Mouse (Mus musculus): ENCODE measurements around the gene Ddx20.

Ddx20 gene

DNA sequence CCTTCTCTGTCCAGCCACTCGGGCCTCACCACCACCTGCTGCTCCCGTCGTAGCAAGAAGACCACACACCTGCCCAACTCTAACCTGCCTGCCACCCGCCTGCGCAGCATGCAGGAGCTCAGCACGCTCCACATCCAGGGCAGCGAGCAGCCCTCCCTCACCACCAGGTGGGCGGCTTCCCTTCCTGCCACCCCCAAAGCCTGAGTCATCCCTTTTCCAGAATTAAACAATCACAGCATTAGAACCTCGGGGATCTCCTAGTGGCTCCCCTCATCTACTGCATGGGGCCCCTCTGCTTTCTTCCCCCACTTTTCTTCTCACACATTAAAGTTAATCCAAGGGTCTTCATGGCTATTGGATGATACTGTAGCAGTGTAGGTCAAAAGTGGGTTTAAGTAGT is 19.2 kb downstream of the Ddx20 start:
- Histone ChIP-seq H3K36me3 (ENCODE audit: insufficient read depth, low read length) (no peaks in the 10 kb centered on the region), H3K9me3 (ENCODE audit: low read length) (no peaks in the 10 kb centered on the region), H3K4me1 (replicated peaks; ENCODE audit: low read depth, low read length) (no peaks in the 10 kb centered on the region), H3K27me3 (ENCODE audit: insufficient read depth, low read length) (0 out of 2 replicates have a peak, but pooled peaks cover 4% of the 10 kb centered on the region), H3K4me3 (replicated peaks; ENCODE audit: low read length) (no peak overlapping the region)
- 0 out of 2 replicates have a peak, but pooled peaks have one; percentile 4 for TF ChIP-seq CTCF (conservative IDR thresholded peaks at IDR 0.05; ENCODE audit: low read length)
- TF ChIP-seq POU5F1 (IDR thresholded peaks at IDR 0.05; ENCODE audit: borderline replicate concordance, low read length): no peak

DNA sequence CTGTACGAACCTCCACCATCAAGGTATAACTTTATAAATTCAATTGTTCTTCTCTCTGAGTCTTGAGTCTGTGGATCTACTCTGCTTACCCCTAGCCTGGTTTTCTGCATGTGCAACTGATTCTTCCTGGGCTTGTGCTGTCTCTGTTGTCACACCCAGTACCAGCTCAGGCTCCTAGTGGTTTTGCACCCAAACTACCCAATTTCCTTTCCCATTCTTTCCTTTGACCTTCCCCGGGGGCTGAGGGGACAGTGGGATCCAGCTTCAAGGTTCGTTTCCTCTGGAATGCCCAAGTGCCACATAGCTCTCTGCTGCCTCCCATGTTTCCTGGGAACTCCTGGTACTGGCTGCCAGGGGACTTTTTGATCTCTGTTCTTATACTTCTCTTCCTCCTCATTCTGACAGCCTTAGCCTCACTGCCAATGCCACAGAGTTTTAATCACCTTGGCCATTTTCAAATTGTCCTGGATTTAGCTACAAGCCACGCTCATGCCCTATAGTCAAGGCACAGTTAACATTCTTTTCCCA is 20.3 kb downstream of the Ddx20 start:
- no peaks in the 10 kb centered on the region for H3K9me3 ChIP-seq (ENCODE audit: low read length)
- H3K4me1 ChIP-seq (replicated peaks; ENCODE audit: low read depth, low read length): no peaks in the 10 kb centered on the region
- TF ChIP-seq POU5F1 (IDR thresholded peaks at IDR 0.05; ENCODE audit: borderline replicate concordance, low read length) (no peak), NANOG (IDR thresholded peaks at IDR 0.05; ENCODE audit: borderline replicate concordance, low read length) (no peak)
- 0 out of 2 replicates have a peak, but pooled peaks cover 4% of the 10 kb centered on the region for H3K27me3 ChIP-seq (ENCODE audit: insufficient read depth, low read length)
- no peaks in the 10 kb centered on the region for H3K36me3 ChIP-seq (ENCODE audit: insufficient read depth, low read length)
- H3K4me3 ChIP-seq (replicated peaks; ENCODE audit: low read length): no peak overlapping the region

DNA sequence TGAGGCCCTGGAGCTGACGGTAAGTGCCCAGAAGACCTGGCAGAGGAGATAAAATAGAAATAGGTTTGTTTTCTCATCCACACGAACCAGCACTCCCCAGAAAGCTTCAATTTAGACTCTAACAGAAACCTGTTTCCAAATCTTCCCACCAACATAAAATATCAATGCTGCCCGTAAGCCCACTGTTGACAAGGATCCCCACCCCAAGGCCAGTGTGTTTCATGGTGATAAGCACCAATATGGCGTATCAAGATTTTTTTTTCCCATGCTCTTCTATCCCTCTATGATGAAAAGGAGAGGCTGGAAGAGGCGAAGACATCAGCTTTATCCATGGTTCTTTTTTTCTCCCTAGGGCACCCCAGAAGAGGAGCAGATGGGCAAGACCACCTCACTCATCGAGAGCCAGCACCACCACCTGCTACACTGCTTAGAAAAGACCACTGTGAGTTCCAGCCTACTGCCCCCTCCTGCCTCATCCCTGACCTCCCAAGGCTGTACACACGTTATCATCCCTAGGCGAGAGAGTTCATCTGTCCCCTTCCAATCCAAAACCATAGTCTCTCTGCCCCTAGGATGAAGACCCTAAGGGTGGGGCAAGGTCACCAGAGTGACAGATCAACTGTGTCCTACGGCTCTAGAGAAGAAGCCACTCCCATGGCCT is 22.1 kb downstream of the Ddx20 start:
- H3K4me1 ChIP-seq (replicated peaks; ENCODE audit: low read depth, low read length): no peaks in the 10 kb centered on the region
- TF ChIP-seq POU5F1 (IDR thresholded peaks at IDR 0.05; ENCODE audit: borderline replicate concordance, low read length) (no peak), NANOG (IDR thresholded peaks at IDR 0.05; ENCODE audit: borderline replicate concordance, low read length) (no peak), CTCF (conservative IDR thresholded peaks at IDR 0.05; ENCODE audit: low read length) (no peak)
- H3K27me3 ChIP-seq (ENCODE audit: insufficient read depth, low read length): 0 out of 2 replicates have a peak, but pooled peaks cover 4% of the 10 kb centered on the region
- no peaks in the 10 kb centered on the region for H3K36me3 ChIP-seq (ENCODE audit: insufficient read depth, low read length)
- H3K9me3 ChIP-seq (ENCODE audit: low read length): no peaks in the 10 kb centered on the region
- H3K4me3 ChIP-seq (replicated peaks; ENCODE audit: low read length): no peak overlapping the region

- peaks cover 7% of the 10 kb centered on the region; the same call in 1 of the 2 replicates for H3K9me3 ChIP-seq (ENCODE audit: low read length)
- no peaks in the 10 kb centered on the region for H3K4me1 ChIP-seq (replicated peaks; ENCODE audit: low read depth, low read length)
- no peaks in the 10 kb centered on the region for H3K36me3 ChIP-seq (ENCODE audit: insufficient read depth, low read length)
- no peak for TF ChIP-seq CTCF (conservative IDR thresholded peaks at IDR 0.05; ENCODE audit: low read length)
- TF ChIP-seq POU5F1 (IDR thresholded peaks at IDR 0.05; ENCODE audit: borderline replicate concordance, low read length): no peak
- no peak for TF ChIP-seq NANOG (IDR thresholded peaks at IDR 0.05; ENCODE audit: borderline replicate concordance, low read length)
- 0 out of 2 replicates have a peak, but pooled peaks cover 3% of the 10 kb centered on the region for H3K27me3 ChIP-seq (ENCODE audit: insufficient read depth, low read length)
- H3K4me3 ChIP-seq (replicated peaks; ENCODE audit: low read length): no peak overlapping the region
These were observed 24.3 kb downstream of the Ddx20 start for GRCm38 (mm10) chr3:105663043-105663442.

- Histone ChIP-seq H3K4me3 (replicated peaks; ENCODE audit: low read length) (no peak overlapping the region), H3K9me3 (ENCODE audit: low read length) (peaks cover 7% of the 10 kb centered on the region; the same call in 1 of the 2 replicates), H3K36me3 (ENCODE audit: insufficient read depth, low read length) (no peaks in the 10 kb centered on the region), H3K27me3 (ENCODE audit: insufficient read depth, low read length) (0 out of 2 replicates have a peak, but pooled peaks cover 3% of the 10 kb centered on the region), H3K4me1 (replicated peaks; ENCODE audit: low read depth, low read length) (no peaks in the 10 kb centered on the region)
- TF ChIP-seq CTCF (conservative IDR thresholded peaks at IDR 0.05; ENCODE audit: low read length): no peak
- TF ChIP-seq POU5F1 (IDR thresholded peaks at IDR 0.05; ENCODE audit: borderline replicate concordance, low read length): no peak
- no peak for TF ChIP-seq NANOG (IDR thresholded peaks at IDR 0.05; ENCODE audit: borderline replicate concordance, low read length)
These were observed 26.8 kb downstream of the Ddx20 start for GRCm38 (mm10) chr3:105660530-105660929.

DNA sequence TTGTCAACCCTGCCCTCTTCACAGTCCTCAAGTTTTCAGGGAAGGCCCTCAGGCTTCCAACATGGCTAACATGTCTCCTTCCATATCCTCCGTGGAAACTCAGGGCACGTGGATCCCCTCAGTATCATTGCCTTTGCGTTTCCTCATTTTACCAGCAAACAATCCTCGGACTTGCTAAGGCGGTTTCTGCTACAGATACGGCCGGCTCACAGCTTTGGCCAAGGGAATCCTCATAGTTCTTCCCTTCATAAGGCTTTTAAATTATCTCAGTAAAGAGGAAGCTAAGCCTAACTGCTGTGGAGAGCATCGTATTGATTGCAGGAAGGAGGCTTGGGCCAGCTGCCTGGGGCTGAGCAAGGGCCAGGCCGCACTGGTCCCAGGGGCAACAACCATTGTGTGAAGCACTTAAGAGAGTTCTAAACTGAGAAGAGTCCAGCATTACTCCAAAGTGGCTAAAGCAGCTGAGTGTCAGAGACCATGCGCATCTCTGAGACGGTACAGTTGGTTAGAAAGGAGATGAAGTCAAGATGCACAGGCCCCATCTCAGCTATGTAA is 32.3 kb downstream of the Ddx20 start:
- H3K36me3 ChIP-seq (ENCODE audit: insufficient read depth, low read length): no peaks in the 10 kb centered on the region
- peaks cover 7% of the 10 kb centered on the region; the same call in 1 of the 2 replicates for H3K9me3 ChIP-seq (ENCODE audit: low read length)
- no peak overlapping the region for H3K4me3 ChIP-seq (replicated peaks; ENCODE audit: low read length)
- TF ChIP-seq POU5F1 (IDR thresholded peaks at IDR 0.05; ENCODE audit: borderline replicate concordance, low read length) (no peak), NANOG (IDR thresholded peaks at IDR 0.05; ENCODE audit: borderline replicate concordance, low read length) (no peak), CTCF (conservative IDR thresholded peaks at IDR 0.05; ENCODE audit: low read length) (no peak)
- H3K27me3 ChIP-seq (ENCODE audit: insufficient read depth, low read length): 0 out of 2 replicates have a peak, but pooled peaks cover 3% of the 10 kb centered on the region
- no peaks in the 10 kb centered on the region for H3K4me1 ChIP-seq (replicated peaks; ENCODE audit: low read depth, low read length)

DNA sequence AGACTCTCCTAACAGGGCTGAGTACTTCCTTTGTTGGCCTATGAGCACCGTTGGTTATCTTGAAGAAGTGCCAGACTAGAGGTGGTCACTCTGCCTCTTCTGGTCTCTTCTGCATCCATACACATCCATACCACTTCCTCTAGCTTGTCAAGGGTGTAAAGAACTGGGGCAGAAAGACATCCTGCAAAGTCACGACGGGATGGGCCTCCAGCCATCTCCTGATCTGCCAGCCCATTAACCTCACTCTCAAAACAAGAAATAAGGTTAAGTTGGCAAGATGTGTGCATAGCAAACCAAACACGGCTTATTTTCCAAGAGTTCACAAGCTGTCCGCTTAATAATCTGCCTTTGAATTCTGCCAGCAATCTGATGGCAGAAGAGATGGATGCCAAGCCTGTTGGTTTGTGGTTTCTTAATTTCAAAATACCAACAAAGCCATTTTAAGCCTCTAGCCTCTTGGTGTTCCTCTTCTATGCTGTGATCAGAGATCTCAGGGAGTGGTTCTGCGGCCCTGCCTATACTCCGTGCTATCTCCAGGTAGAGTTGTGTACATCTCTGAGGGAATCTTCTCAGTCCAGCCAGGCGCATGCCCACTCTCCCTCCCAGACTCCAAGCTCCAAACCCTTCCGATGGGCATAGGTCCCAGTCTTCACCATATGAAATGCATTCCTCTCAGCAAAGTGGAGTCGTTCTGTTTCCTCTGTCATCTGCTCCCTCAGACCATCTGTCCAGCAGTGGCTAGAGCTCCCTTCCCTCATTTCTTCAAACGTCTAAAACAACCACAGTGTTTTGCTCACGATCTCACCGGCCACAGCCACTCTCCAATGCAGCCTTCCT is 33.6 kb downstream of the Ddx20 start:
- Histone ChIP-seq H3K4me3 (replicated peaks; ENCODE audit: low read length) (no peak overlapping the region), H3K9me3 (ENCODE audit: low read length) (no peaks in the 10 kb centered on the region), H3K4me1 (replicated peaks; ENCODE audit: low read depth, low read length) (no peaks in the 10 kb centered on the region), H3K27me3 (ENCODE audit: insufficient read depth, low read length) (no peaks in the 10 kb centered on the region), H3K36me3 (ENCODE audit: insufficient read depth, low read length) (no peaks in the 10 kb centered on the region)
- TF ChIP-seq NANOG (IDR thresholded peaks at IDR 0.05; ENCODE audit: borderline replicate concordance, low read length) (no peak), CTCF (conservative IDR thresholded peaks at IDR 0.05; ENCODE audit: low read length) (no peak), POU5F1 (IDR thresholded peaks at IDR 0.05; ENCODE audit: borderline replicate concordance, low read length) (no peak)

Measured in E14TG2a.4 (cell line).